Mouse (Mus musculus) megakaryocyte, embryonic 14.5 days (primary cell): Measurements from ENCODE around the gene Ccdc134. TPM values are rescaled to one million over a fixed set of nuclear protein-coding genes. Genes with fewer than 3 reads are reported as not detected.
A peak's percentile ranks its signal among the peaks of the same experiment; 100 is the strongest.

Experiments
- H3K27me3 ChIP-seq: replicated peaks from 2 replicates; pipeline ENCODE3; 2012; ENCODE audit warnings: inconsistent platforms
- H3K36me3 ChIP-seq: replicated peaks from 2 replicates; pipeline ENCODE3; 2012; ENCODE audit warnings: low read length, inconsistent platforms, mixed read lengths
- H3K4me1 ChIP-seq: 2 replicates; pipeline ENCODE4 v1.6.1; 2012; ENCODE audit warnings: inconsistent platforms
- H3K4me3 ChIP-seq: replicated peaks from 2 replicates; pipeline ENCODE3; 2012; ENCODE audit warnings: moderate library complexity, mild to moderate bottlenecking, inconsistent platforms
- H3K9me3 ChIP-seq: 2 replicates; pipeline ENCODE4 v1.6.1; 2012; ENCODE audit warnings: inconsistent platforms
- FLI1 ChIP-seq: IDR thresholded peaks from 2 replicates; pipeline ENCODE4 v1.6.1; 2012; ENCODE audit warnings: low read length, inconsistent platforms, mixed read lengths
- GATA1 ChIP-seq: IDR thresholded peaks from 3 replicates; pipeline ENCODE4 v1.6.1; 2012; ENCODE audit warnings: mixed read lengths, low read length, inconsistent platforms, borderline replicate concordance
- polyA plus RNA-seq: library from polyadenylated mRNA; stranded (reverse); fragments of >175 nt; gene quantifications from 2 replicates; pipeline ENCODE4 v1.2.3, GENCODE M21; 2012; ENCODE audit warnings: low replicate concordance; ENCODE audit not compliant: insufficient read depth

Gene Ccdc134
- polyA plus RNA-seq, 1 experiment = 4.1 TPM

DNA sequence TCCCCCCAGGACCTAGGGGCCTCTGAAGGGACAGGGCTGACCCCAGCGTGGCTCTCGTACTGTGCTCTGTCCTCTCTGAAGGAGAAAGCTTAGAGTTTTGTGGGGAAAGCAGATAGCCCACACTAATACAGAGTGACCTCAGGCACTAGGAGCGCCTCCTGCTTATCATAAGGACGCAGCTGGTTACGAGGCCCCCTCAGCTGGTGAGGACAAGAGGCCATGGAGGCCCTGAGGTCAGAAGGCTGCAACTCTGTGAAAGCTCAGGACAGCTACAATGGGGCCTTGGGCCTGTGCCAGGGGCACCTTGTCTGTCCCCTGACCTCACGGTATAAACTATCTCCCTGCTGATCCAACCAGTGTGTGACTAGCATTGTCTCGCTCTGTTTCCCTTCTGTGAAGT is 56.5 kb downstream of the Ccdc134 start:
- peak overlapping the region; percentile 62 for H3K4me3 ChIP-seq
- H3K9me3 ChIP-seq = peaks cover 22% of the 10 kb centered on the region
- TF ChIP-seq GATA1 (peak; percentile 46; the same call in 1 of the 3 replicates), FLI1 (0 out of 2 replicates have a peak, but pooled peaks have one; percentile 27)
- H3K36me3 ChIP-seq = peaks cover 100% of the 10 kb centered on the region
- H3K4me1 ChIP-seq = peaks cover 81% of the 10 kb centered on the region
- H3K27me3 ChIP-seq = no peaks in the 10 kb centered on the region

DNA sequence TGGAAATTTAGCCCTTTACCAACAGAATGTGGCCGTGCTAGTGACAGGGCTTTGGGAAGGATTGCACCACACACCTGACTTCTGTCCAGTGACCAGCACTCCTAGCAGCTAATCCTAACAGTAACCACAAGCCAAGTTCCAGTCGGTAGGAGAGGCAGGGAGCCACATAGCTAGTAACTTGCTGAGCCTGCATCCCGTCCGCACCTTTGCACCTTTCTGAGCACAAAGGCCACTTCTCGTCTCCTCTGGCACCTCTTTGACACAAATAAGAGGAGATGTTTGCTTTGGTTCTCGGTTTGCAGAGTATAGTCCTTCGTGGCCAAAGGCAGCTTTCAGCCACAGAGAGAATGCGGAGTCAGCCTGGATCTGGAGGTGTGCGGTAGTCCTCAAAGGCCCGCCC is 56.9 kb downstream of the Ccdc134 start:
- Histone ChIP-seq H3K9me3 (peaks cover 17% of the 10 kb centered on the region), H3K4me3 (peak overlapping the region; percentile 66), H3K27me3 (no peaks in the 10 kb centered on the region), H3K4me1 (peaks cover 79% of the 10 kb centered on the region), H3K36me3 (peaks cover 100% of the 10 kb centered on the region)
- TF ChIP-seq GATA1 (no peak), FLI1 (no peak)

DNA sequence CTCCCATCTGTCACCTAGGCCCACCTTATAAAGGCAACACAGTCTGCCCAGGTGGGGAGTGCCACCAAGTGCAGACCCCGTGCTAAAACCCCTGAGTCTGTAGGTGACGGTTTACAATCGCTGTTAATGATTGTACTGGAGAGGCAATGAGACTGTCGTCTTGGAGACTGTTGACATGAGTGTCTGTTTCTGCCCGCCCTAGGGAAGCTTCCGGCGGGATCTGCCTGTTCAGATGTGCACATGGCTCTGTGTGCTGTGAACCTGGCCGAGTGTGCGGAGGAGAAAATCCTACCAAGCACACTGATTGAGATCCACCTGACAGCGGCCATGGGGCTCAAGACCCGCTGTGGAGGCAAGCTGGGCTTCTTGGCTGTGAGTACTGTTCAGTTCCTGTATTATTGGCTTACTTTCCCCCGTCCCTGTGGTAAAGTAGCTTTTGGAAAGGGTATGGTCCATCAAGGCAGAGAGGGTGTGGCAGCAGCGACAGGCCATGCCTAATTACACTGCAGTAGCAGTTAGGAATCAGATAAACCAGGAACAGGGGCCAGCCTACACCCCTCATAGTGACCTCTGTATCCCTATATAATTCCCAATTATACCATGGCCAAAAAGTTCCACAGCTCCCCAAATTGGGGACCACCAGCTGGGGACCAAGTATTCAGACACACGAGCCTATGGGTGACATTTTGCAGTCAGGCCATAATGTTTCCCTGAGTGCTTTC is 57.5 kb downstream of the Ccdc134 start:
- Histone ChIP-seq H3K4me3 (no peak overlapping the region), H3K9me3 (peaks cover 13% of the 10 kb centered on the region), H3K4me1 (peaks cover 78% of the 10 kb centered on the region), H3K36me3 (peaks cover 100% of the 10 kb centered on the region), H3K27me3 (no peaks in the 10 kb centered on the region)
- TF ChIP-seq FLI1 (no peak), GATA1 (no peak)

DNA sequence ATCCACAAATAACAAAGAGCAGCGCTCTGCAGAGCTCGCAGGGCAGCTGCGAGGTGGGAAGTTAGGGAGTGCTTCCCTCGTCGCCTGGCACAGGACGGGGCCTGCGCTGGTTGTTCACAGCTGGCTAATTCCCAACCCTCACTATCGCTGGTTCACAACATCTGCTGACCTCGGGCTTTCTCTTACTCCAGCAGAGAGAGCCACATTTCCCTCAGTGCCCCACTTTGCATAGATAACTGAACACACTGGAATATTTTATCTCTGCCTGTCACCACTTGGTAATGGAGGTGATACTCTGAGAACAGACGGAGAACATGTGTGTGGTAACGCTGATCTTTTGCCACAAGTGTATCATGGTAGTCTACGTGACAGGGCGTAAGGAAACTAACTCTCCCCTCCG is 58.4 kb downstream of the Ccdc134 start:
- H3K4me1 ChIP-seq = peaks cover 75% of the 10 kb centered on the region
- no peak overlapping the region for H3K4me3 ChIP-seq
- peaks cover 100% of the 10 kb centered on the region for H3K36me3 ChIP-seq
- no peak for TF ChIP-seq GATA1
- no peak for TF ChIP-seq FLI1
- H3K9me3 ChIP-seq = peaks cover 13% of the 10 kb centered on the region
- H3K27me3 ChIP-seq = no peaks in the 10 kb centered on the region

DNA sequence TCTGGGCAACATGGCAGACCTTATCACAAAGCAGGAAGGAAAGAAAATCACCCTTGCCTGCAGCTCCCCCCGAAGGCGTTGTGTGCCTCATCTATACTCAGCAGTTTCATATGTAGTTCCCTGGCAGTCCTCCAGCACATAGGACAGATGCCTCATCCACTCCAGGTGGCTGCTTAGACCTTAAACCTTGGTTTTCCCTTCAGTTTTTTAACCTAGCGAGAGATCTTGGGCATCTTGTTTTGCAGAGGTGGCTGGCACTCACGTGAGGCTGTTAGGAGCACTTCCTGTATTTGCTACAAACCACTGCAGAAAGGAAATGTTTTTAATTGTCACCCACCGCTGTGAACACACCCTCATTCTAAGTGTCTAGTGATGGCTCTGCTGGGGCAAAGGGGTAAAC is 59.2 kb downstream of the Ccdc134 start:
- H3K4me3 ChIP-seq = no peak overlapping the region
- H3K4me1 ChIP-seq = peaks cover 71% of the 10 kb centered on the region
- H3K27me3 ChIP-seq = no peaks in the 10 kb centered on the region
- peaks cover 100% of the 10 kb centered on the region for H3K36me3 ChIP-seq
- H3K9me3 ChIP-seq = peaks cover 9% of the 10 kb centered on the region
- no peak for TF ChIP-seq FLI1
- TF ChIP-seq GATA1 = no peak

DNA sequence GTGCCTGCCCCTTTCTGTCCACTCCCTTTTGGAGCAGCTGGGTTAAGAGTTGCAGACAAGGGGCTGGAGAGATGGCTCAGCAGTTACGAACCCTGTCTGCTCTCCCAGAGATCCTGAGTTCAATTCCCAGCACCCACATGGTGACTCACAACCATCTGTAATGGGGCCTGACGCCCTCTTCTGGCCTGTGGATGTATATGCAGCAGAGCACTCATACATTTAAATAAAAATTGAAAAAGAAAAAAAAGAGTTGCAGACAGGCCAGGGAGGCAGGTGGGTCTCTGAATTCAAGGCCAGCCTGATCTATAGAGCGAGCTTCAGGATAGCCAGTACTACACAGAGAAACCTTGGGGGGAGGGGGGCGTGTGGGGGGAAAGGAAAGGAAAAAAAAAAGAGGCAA is 59.7 kb downstream of the Ccdc134 start:
- Histone ChIP-seq H3K4me3 (no peak overlapping the region), H3K27me3 (no peaks in the 10 kb centered on the region), H3K4me1 (peaks cover 66% of the 10 kb centered on the region), H3K9me3 (peaks cover 4% of the 10 kb centered on the region), H3K36me3 (peaks cover 100% of the 10 kb centered on the region)
- TF ChIP-seq FLI1 = no peak
- TF ChIP-seq GATA1 = no peak

DNA sequence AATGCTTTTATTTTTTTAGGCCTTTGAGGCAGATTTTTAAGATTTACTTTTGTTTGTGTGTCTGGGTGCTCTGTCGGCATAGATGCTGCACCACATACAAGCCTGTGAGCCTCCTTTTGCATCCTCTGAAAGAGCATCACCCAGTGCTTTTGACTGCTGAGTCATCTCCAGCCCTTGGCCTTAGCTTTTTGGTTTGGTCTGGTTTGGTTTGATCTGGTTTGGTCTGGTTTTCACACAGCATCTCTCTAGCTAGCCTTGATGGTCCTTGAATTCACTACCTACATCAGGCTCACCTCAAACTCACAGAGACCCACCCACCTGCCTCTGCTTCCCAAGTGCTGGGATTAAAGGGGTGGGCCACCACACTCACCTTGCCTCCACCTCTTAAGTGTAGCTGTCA is 60.2 kb downstream of the Ccdc134 start:
- Histone ChIP-seq H3K36me3 (peaks cover 100% of the 10 kb centered on the region), H3K9me3 (peaks cover 2% of the 10 kb centered on the region; the same call in 1 of the 2 replicates), H3K4me1 (peaks cover 67% of the 10 kb centered on the region), H3K27me3 (no peaks in the 10 kb centered on the region), H3K4me3 (no peak overlapping the region)
- TF ChIP-seq GATA1 = no peak
- no peak for TF ChIP-seq FLI1

DNA sequence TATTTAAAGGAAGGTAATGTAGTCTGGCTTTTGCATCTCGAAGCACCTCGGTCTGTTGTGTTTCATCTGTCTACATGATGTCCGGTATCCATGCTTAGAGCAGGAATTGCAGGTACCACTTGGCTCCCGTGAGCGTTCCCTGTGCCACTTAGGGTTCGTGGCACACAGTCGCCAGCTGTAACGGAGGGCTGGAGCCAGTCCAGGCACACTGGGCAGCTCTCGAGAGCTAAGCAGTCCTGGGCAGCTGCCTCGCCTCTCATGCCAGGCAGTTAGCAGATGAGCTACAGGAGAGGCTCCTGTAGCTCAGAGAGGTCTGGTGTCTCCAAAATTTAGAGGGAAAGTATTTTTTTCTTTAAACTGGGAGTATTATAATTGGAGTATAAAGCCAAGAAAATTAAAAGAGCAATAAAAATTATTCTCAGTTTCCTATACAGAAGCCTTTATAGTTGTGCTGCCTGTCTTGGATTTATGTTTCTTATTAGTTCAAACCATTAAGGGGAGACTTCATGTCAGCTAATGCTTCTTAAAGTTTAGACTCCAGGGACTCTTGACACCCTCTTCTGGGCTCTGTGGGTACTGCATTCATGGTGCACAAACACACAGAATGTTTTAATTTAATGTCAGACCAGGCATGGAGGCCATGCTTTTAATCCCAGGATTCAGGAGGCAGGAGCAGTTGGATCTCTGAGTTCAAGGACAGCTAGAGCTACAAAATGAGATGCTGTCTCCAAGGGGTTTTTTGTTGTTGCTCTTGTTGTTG is 60.9 kb downstream of the Ccdc134 start:
- Histone ChIP-seq H3K4me1 (peaks cover 64% of the 10 kb centered on the region), H3K4me3 (no peak overlapping the region), H3K9me3 (peaks cover 2% of the 10 kb centered on the region; the same call in 1 of the 2 replicates), H3K27me3 (no peaks in the 10 kb centered on the region), H3K36me3 (peaks cover 100% of the 10 kb centered on the region)
- no peak for TF ChIP-seq GATA1
- no peak for TF ChIP-seq FLI1

Other genes with a start within 250 kb of the Ccdc134 start
- 38.3 and 52.6 TPM in 2 replicates for gene Polr3h, start 201.7 kb upstream of the Ccdc134 start, polyA plus RNA-seq
- not detected in 2 replicates for gene Csdc2, start 191.2 kb upstream of the Ccdc134 start, polyA plus RNA-seq
- 7.0 and 42.9 TPM in 2 replicates for gene Pmm1, start 167.0 kb upstream of the Ccdc134 start, polyA plus RNA-seq
- not detected in 2 replicates for gene 1700029P11Rik, start 147.4 kb upstream of the Ccdc134 start, polyA plus RNA-seq
- gene Xrcc6, start 140.1 kb upstream of the Ccdc134 start, polyA plus RNA-seq = 7.9 and 8.1 TPM in 2 replicates
- gene Desi1, start 94.1 kb upstream of the Ccdc134 start, polyA plus RNA-seq = 53.6 and 99.4 TPM in 2 replicates
- gene Snu13, start 80.3 kb upstream of the Ccdc134 start, polyA plus RNA-seq = 96.3 and 124 TPM in 2 replicates
- gene 4930407I10Rik, start 68.8 kb upstream of the Ccdc134 start, polyA plus RNA-seq = not detected in 2 replicates
- gene Mei1, start 57.9 kb upstream of the Ccdc134 start, polyA plus RNA-seq = not detected in 2 replicates
- 351 and 1,948 TPM in 2 replicates for gene Srebf2, start 19.3 kb downstream of the Ccdc134 start, polyA plus RNA-seq
- gene Shisa8, start 84.9 kb downstream of the Ccdc134 start, polyA plus RNA-seq = 0.89 TPM in 1 of 2 replicates, not detected in the other
- not detected in 2 replicates for gene Tnfrsf13c, start 96.4 kb downstream of the Ccdc134 start, polyA plus RNA-seq
- 9.2 and 32.0 TPM in 2 replicates for gene Cenpm, start 116.8 kb downstream of the Ccdc134 start, polyA plus RNA-seq
- gene 1500009C09Rik, start 124.5 kb downstream of the Ccdc134 start, polyA plus RNA-seq = 0.06 TPM in 1 of 2 replicates, not detected in the other
- gene Sept3, start 147.0 kb downstream of the Ccdc134 start, polyA plus RNA-seq = 0.62 TPM in 1 of 2 replicates, not detected in the other
- gene Wbp2nl, start 171.0 kb downstream of the Ccdc134 start, polyA plus RNA-seq = not detected in 2 replicates
- gene Naga, start 211.0 kb downstream of the Ccdc134 start, polyA plus RNA-seq = 280 and 641 TPM in 2 replicates
- gene Pheta2, start 211.0 kb downstream of the Ccdc134 start, polyA plus RNA-seq = 1.2 and 5.5 TPM in 2 replicates
- gene Smdt1, start 211.0 kb downstream of the Ccdc134 start, polyA plus RNA-seq = 118 and 198 TPM in 2 replicates
- gene Ndufa6, start 226.4 kb downstream of the Ccdc134 start, polyA plus RNA-seq = 274 and 631 TPM in 2 replicates